Mouse (Mus musculus): ENCODE measurements around the gene Zfp811. TPM values are rescaled to one million over a fixed set of nuclear protein-coding genes. Genes with fewer than 3 reads are reported as not detected.

Gene Zfp811
- total RNA-seq, 2 experiments from 2014 or later, result 0.81 to 1.5 TPM

DNA sequence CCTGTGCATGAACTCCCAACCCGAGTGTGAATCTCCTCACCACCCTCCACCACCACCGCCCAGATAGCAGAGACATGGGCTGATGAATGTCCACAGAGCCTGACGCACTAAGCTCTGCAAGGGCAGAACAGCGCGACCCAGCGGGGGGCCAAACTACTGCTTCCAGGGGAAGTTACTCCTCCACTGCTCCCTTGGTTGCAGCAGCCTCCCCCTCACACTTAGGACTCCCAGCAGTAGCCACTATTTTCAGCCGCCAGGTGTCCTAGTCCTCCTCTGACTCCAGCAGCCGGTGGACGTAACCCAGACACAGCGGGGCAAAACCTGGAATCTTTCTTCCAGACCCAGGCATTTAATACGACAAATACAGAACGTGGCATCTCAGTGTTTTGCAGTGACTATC is 56.1 kb downstream of the Zfp811 start:
- DNase-seq, result peak; percentile 18

GRCm38 (mm10) chr17:32752813-32753360 is 56.8 kb downstream of the Zfp811 start:
- DNase-seq, result no peak

DNA sequence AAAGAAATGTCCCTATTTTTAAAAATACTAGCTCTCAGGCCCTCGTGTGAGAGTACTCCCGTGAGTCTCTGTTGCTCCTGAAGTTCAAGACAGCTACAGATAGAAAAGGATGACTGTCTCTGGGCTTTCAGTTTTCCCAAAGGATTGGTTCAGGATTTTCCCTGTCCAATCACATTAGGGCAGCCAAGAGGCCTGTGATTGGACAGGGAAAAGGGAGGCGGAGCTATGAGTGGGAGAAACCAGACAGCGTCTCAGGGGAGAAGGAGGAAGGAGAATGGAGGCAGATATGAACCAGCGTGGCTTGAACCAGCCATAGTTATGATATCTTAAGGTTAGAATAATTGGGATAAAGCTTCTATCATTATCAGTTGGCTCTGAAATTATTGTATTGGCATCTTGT is 59.1 kb downstream of the Zfp811 start:
- no peak for DNase-seq

Other genes starting within 250 kb of the Zfp811 start
- gene Cyp4f37, start 188.6 kb downstream of the Zfp811 start, total RNA-seq (2021), result not detected
- not detected for gene Cyp4f40, start 151.0 kb downstream of the Zfp811 start, total RNA-seq (2021)
- gene Cyp4f15, start 124.3 kb downstream of the Zfp811 start, total RNA-seq (2021), result 10 to 100 TPM in 1 of 2 experiments, 1 to 10 TPM in 1; 8.3 to 16.2 TPM
- gene Zfp871, start 21.6 kb downstream of the Zfp811 start, total RNA-seq (2021), result 10 to 100 TPM; 37.0 to 48.3 TPM
- gene Zfp799, start 20.3 kb upstream of the Zfp811 start, total RNA-seq (2021), result 10 to 100 TPM in 1 of 2 experiments, 1 to 10 TPM in 1; 9.6 to 15.4 TPM
- 1 to 10 TPM; 7.3 to 9.2 TPM for gene Zfp870, start 81.7 kb upstream of the Zfp811 start, total RNA-seq (2021)
- 1 to 10 TPM; 2.0 to 2.1 TPM for gene Cyp4f14, start 107.4 kb upstream of the Zfp811 start, total RNA-seq (2021)
- gene Cyp4f13, start 137.5 kb upstream of the Zfp811 start, total RNA-seq (2021), result 10 to 100 TPM; 41.5 to 56.3 TPM
- 1 to 10 TPM; 4.4 TPM for gene Zfp472, start 155.9 kb upstream of the Zfp811 start, total RNA-seq (2021)
- 1 to 10 TPM; 7.6 to 9.9 TPM for gene Zfp952, start 183.2 kb upstream of the Zfp811 start, total RNA-seq (2021)
- 1 to 10 TPM; 5.9 to 8.7 TPM for gene Zfp763, start 223.5 kb upstream of the Zfp811 start, total RNA-seq (2021)